Mouse (Mus musculus): Measurements from ENCODE around the gene Cyb5b. TPM values are rescaled to one million over a fixed set of nuclear protein-coding genes. Genes with fewer than 3 reads are reported as not detected.

The Cyb5b gene
- polyA plus RNA-seq, 1 experiment from 2014 or later = 106 TPM

DNA sequence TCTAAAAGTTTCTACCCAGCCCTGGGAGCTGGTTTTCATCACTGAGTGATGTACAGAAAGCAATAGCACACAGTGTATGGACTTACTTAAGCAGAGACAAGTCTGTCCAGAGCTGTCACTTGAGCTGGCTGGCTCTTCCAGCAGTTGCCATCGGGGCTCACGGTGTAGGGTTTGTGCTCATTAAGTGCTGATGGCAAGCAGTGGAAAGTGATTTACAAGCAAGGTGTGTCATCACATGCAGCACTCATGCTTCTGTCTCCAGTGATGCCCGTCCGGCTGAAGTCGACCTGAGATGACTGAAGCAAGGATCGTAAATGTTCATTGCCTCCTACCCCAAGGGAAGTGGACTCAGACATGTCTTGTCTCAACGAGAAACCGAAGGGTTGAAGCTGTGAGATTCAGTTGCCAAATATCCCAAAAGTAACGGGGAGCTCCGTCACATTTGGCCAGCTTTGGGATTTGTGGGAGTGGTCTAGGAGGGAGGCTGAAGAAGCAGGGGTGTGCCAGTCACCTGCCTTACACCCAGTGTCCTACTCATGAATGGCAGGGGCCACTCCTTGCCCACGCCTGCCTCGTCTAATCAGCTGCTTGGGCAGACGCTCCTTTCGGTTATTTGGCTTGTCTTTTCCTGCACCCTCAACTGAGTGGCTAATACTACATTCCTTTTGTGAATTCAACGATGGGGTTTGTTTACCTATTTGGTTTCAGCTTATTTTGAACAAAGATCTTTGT, 36.4 kb downstream of the Cyb5b start:
- Histone ChIP-seq H3K36me3 (peaks cover 39% of the 10 kb centered on the region), H3K4me3 (no peak overlapping the region), H3K9ac (no peak overlapping the region), H3K27ac (no peak overlapping the region), H3K27me3 (no peaks in the 10 kb centered on the region), H3K4me2 (replicated peaks) (no peak overlapping the region), H3K9me3 (no peaks in the 10 kb centered on the region), H3K4me1 (no peaks in the 10 kb centered on the region)
- whole genome bisulfite sequencing = 81% methylated on average over 15 of the region's 15 CpGs
- ATAC-seq (ENCODE audit: insufficient number of reproducible peaks, insufficient read depth, low FRiP score, low TSS enrichment) = no peak

DNA sequence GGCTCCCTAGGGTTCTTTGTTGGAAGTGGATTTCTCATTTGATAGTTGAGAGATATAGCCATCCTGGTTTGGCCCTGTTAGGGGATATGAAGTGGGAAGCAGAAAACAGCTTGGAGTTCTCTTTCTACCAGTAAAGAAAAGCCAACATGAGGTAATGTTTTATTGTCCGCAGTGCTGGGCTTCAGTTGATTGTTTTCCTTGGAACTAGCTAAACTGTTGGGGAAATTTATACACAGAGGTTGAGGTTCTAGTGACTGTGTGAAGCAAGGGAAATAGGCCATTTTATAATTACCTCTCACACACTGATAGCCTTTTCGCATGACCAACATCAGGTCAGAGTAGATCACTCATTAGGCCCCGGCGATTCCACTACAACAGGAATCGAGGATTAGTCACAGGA, 37.2 kb downstream of the Cyb5b start:
- no peak for ATAC-seq (ENCODE audit: insufficient number of reproducible peaks, insufficient read depth, low FRiP score, low TSS enrichment)
- Histone ChIP-seq H3K27ac (no peak overlapping the region), H3K36me3 (peaks cover 33% of the 10 kb centered on the region), H3K9ac (no peak overlapping the region), H3K4me3 (no peak overlapping the region), H3K27me3 (no peaks in the 10 kb centered on the region), H3K9me3 (no peaks in the 10 kb centered on the region), H3K4me1 (no peaks in the 10 kb centered on the region), H3K4me2 (replicated peaks) (no peak overlapping the region)
- 87% methylated on average over 5 of the region's 5 CpGs for WGBS

DNA sequence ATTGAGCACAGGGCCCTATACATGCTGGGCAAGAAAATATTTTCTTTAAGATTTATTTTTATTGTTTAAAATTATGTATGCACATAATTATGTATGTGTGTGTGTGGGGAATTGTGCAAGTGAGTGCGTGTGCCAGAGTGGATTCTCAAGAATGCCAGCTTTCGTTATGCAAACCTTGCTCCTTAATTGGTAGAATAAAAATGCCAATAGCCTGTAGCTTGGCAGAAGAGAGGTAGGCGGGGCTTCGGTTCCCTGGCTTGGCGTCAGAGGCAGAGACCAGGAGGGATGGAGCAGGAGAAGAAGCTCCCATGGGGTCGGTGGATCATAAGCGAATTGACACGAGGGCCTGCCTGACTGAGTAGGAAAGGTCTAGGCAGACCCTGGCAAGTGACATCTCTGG, 42.2 kb downstream of the Cyb5b start:
- Histone ChIP-seq H3K9ac (no peak overlapping the region), H3K27ac (no peak overlapping the region), H3K27me3 (no peaks in the 10 kb centered on the region), H3K4me1 (no peaks in the 10 kb centered on the region), H3K9me3 (no peaks in the 10 kb centered on the region), H3K4me2 (replicated peaks) (no peak overlapping the region), H3K4me3 (no peak overlapping the region), H3K36me3 (no peaks in the 10 kb centered on the region)
- 65% methylated on average over 8 of the region's 8 CpGs for WGBS
- no peak for ATAC-seq (ENCODE audit: insufficient number of reproducible peaks, insufficient read depth, low FRiP score, low TSS enrichment)

DNA sequence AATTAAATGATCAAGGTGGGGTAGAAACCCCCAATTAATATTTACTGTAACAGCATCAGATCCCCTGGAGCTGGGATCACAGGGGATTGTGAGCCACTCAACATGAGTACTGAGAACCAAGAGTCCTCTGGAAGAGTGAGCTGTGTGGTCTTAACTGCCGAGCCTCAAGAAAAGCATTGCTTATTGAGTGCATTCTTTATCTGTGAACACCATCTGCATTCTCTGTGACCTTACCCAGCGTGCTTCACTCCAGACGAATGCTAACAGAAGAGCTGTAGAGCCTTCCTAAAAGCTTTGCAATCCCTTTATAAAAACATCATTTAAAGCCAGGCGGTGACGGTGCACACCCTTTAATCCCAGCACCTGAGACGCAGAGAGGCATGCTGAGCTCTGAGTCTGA, 42.9 kb downstream of the Cyb5b start:
- Histone ChIP-seq H3K27ac (no peak overlapping the region), H3K4me1 (peaks cover 4% of the 10 kb centered on the region; the same call in 1 of the 2 replicates), H3K36me3 (no peaks in the 10 kb centered on the region), H3K9ac (no peak overlapping the region), H3K4me3 (no peak overlapping the region), H3K4me2 (replicated peaks) (no peak overlapping the region), H3K9me3 (no peaks in the 10 kb centered on the region), H3K27me3 (no peaks in the 10 kb centered on the region)
- 71% methylated on average over 6 of the region's 6 CpGs for WGBS
- no peak for ATAC-seq (ENCODE audit: insufficient number of reproducible peaks, insufficient read depth, low FRiP score, low TSS enrichment)

DNA sequence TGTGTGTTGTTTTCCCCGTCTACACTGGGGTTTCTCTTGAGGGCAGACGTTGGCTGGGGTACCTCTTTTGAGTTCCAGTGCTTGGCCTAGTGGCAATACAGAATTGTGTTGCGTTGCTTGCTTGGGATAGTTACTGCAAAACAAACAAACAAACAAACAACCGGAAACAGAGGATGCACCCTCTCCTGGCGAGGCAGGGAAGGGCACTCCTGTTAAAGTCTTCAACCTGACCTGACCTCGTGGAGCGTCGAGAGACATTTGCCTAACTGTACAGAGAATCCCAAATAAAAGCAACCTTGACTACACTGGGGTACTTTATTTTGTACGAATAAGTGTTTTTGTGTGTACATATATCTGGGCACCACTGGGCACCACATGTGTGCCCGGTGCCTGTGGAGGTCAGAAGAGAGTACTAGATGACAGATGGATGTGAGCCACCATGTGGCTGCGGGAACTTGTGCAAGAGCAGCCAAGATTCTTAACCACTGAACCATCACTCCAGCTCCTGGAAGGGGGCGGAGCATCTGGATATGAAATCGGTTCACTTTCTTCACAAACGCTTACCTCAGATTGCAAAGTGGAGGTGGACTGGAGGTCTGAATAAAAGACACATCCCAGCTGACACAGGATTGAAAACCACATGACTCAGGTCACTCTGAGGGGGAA, 44.5 kb downstream of the Cyb5b start:
- no peaks in the 10 kb centered on the region for H3K27me3 ChIP-seq
- 87% methylated on average over 14 of the region's 14 CpGs for WGBS
- peaks cover 6% of the 10 kb centered on the region; the same call in 1 of the 2 replicates for H3K4me1 ChIP-seq
- H3K4me3 ChIP-seq = no peak overlapping the region
- H3K9ac ChIP-seq = no peak overlapping the region
- no peaks in the 10 kb centered on the region for H3K36me3 ChIP-seq
- ATAC-seq (ENCODE audit: insufficient number of reproducible peaks, insufficient read depth, low FRiP score, low TSS enrichment) = no peak
- H3K9me3 ChIP-seq = no peaks in the 10 kb centered on the region
- no peak overlapping the region for H3K27ac ChIP-seq
- H3K4me2 ChIP-seq (replicated peaks) = no peak overlapping the region

DNA sequence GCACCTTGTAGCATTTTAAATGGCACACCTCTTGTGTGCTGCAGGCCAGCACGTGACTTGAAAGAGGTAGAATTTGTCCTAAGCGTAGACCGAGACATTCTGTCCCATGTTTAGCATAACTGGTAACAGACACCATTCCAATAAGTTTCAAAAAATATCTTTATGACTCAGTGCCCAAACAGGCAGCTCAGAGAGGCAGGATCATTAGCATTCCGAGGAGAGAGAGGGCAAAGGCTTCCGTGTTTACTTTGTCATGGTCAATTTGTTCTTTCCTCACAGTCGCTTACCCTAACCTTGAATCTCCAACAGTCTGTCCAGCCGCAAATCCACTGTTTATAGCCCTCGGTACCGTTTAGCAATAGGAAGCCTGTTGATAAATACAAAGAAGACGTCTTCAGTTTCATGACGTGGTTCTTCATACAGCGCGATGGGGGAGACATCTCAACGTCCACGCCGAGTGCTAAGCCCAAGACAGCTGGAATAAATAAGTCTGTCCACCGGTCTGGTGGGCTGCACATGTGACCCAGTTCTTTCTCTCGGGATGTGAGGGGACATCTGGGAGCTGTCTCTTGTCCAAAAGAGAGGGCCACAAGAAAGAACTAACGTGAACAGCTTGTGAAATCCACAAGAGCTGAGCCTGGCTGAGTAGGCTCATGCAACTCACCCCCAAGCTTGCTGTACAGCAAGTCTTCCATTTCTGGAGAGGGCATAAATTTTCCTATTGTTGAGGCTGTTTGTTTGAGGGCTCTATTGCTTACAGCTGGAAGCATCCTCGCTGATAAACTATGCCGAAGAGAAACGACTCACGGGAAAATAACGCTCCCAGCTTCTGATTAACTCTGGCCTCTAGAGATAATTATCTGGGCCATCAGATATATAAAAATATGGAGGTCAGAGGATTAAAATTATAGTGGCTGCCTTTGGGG, 47.7 kb downstream of the Cyb5b start:
- H3K36me3 ChIP-seq = no peaks in the 10 kb centered on the region
- 41% methylated on average over 24 of the region's 24 CpGs for WGBS
- H3K4me1 ChIP-seq = peaks cover 6% of the 10 kb centered on the region; the same call in 1 of the 2 replicates
- ATAC-seq (ENCODE audit: insufficient number of reproducible peaks, insufficient read depth, low FRiP score, low TSS enrichment) = no peak
- 0 out of 2 replicates have a peak overlapping the region, but pooled peaks have one; percentile 31 for H3K27ac ChIP-seq
- no peak overlapping the region for H3K4me3 ChIP-seq
- peak overlapping the region; percentile 18 for H3K4me2 ChIP-seq (replicated peaks)
- H3K9me3 ChIP-seq = no peaks in the 10 kb centered on the region
- no peaks in the 10 kb centered on the region for H3K27me3 ChIP-seq
- H3K9ac ChIP-seq = 0 out of 2 replicates have a peak overlapping the region, but pooled peaks have one; percentile 26

DNA sequence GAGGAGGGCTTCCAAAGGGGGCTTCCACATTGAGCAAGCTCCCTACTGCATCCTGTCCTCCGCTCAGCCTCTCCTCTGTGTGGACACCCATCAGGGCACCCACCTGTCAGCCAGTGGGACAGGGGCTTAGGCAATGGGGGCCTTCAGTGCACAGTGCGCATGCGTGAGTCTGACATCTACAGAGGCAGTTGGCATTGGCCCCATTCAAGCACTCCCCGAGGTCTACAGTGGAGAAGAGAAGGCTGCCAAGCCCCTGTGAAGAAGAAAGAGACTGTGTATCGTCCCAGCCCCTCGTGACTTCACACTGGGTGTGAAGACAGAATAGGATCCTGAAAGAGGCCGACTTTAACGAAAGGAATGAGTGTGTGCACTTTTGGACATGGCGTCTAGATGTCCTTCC, 54.7 kb downstream of the Cyb5b start:
- H3K4me3 ChIP-seq = no peak overlapping the region
- no peak overlapping the region for H3K4me2 ChIP-seq (replicated peaks)
- H3K9me3 ChIP-seq = no peaks in the 10 kb centered on the region
- H3K4me1 ChIP-seq = 0 out of 2 replicates have a peak, but pooled peaks cover 7% of the 10 kb centered on the region
- H3K9ac ChIP-seq = no peak overlapping the region
- no peak for ATAC-seq (ENCODE audit: insufficient number of reproducible peaks, insufficient read depth, low FRiP score, low TSS enrichment)
- no peak overlapping the region for H3K27ac ChIP-seq
- no peaks in the 10 kb centered on the region for H3K36me3 ChIP-seq
- no peaks in the 10 kb centered on the region for H3K27me3 ChIP-seq
- WGBS = 88% methylated on average over 9 of the region's 9 CpGs

DNA sequence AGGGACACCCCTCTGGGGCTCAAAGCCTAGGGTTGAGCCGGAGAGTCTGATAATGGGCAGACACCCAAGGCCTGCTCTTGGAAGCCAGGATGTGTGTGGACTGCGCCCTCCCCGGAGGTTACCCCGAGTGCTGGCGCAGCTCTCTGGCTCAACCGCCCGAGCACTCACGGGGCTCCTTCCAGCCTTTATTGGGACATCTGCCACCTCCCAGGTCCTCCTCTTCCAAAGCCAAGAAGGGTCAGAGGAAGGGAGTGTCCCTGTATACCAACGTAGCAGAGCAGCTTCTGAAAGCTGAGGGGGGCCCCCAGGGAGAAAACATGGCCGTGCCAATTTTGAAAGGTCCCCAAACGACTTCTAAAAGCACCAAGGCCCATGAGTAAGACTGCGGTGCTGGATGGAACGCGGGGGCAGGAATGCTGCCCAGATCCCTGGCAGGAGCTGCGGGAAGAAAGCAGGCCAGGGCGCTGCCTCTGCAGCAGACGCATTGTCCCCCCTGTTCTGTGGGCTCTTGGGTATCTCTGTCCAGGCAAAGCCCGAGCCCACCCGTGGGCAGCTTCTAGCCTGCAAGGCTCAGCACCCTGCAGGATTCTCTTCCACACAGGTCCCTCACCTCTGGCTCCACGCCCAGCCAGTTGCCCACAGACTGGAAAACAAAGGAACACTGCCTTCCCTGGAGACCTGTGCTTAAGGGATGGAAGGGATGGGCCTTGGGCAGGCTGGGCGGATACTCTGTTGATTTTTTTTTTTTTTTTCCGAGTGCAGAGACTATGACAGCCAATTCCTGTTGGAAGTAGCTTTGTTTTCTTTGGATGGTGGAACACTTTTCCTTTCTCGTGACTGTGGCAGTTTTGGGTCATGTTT, 55.5 kb downstream of the Cyb5b start:
- Histone ChIP-seq H3K9ac (no peak overlapping the region), H3K27ac (0 out of 2 replicates have a peak overlapping the region, but pooled peaks have one; percentile 11), H3K4me1 (0 out of 2 replicates have a peak, but pooled peaks cover 7% of the 10 kb centered on the region), H3K36me3 (no peaks in the 10 kb centered on the region), H3K4me2 (replicated peaks) (no peak overlapping the region), H3K4me3 (no peak overlapping the region), H3K27me3 (no peaks in the 10 kb centered on the region), H3K9me3 (no peaks in the 10 kb centered on the region)
- no peak for ATAC-seq (ENCODE audit: insufficient number of reproducible peaks, insufficient read depth, low FRiP score, low TSS enrichment)
- 74% methylated on average over 23 of the region's 23 CpGs for WGBS

DNA sequence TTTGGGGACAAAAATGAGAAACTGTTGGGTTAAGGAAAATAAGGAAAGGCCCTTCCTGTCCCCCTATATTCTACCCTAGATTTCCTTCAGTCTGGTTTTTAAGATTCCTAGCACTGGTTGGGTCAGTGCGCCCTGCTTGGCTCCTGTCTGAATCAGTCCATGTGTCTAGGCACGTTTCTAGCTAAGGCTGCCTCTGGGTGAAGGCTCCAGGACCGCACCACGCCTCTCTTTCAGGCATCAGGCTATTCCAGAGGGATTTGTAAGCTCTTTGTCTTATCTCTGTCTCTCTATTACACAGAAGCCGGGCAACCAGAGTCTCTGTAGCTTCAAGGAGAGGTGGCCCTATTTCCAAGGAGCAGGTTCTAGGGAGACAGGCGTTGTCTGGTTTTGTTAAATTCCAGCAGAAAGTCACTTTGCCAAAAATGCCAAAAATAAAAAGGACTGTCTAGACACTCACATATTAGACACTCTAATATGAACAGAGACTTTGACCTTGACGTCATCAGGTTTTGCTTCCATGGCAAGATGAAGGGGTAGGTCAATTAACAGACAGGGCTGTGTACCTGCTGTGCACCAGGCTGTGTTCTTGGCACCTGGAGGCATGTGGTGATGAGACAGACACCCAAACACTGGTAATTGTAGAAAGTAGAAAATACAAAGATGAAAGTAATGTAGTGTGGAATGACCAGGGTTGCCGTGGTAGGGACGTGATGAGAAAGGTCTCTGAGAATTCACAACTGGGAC, 56.5 kb downstream of the Cyb5b start:
- no peak overlapping the region for H3K9ac ChIP-seq
- ATAC-seq (ENCODE audit: insufficient number of reproducible peaks, insufficient read depth, low FRiP score, low TSS enrichment) = no peak
- no peaks in the 10 kb centered on the region for H3K9me3 ChIP-seq
- H3K27me3 ChIP-seq = no peaks in the 10 kb centered on the region
- H3K4me1 ChIP-seq = 0 out of 2 replicates have a peak, but pooled peaks cover 7% of the 10 kb centered on the region
- no peak overlapping the region for H3K27ac ChIP-seq
- H3K4me2 ChIP-seq (replicated peaks) = no peak overlapping the region
- no peaks in the 10 kb centered on the region for H3K36me3 ChIP-seq
- H3K4me3 ChIP-seq = no peak overlapping the region
- 83% methylated on average over 9 of the region's 9 CpGs for WGBS

DNA sequence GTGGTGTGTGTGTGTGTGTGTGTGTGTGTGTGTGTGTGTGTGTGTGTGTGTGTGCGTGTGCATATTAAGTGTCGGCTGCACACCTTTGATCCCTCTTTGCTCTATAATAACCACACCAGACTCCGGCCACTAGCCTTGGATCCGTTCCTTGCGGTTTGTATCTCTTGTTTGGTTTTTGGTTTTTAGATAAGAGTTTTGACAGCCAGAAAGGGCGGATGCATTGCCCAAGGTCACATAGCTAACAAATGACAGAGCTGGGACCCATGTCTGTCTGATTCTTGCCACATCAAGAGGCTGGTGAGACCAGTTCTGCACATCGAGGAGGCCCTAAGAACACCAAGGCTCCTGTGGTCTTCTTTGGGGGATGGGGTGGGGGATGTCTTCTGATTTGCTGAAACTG, 58.7 kb downstream of the Cyb5b start:
- Histone ChIP-seq H3K36me3 (no peaks in the 10 kb centered on the region), H3K9me3 (no peaks in the 10 kb centered on the region), H3K27me3 (no peaks in the 10 kb centered on the region), H3K27ac (no peak overlapping the region), H3K4me2 (replicated peaks) (no peak overlapping the region), H3K9ac (no peak overlapping the region), H3K4me3 (no peak overlapping the region), H3K4me1 (0 out of 2 replicates have a peak, but pooled peaks cover 7% of the 10 kb centered on the region)
- 79% methylated on average over 7 of the region's 7 CpGs for WGBS
- ATAC-seq (ENCODE audit: insufficient number of reproducible peaks, insufficient read depth, low FRiP score, low TSS enrichment) = no peak
